Comparison of ENCODE assay signal across 10 mouse cellular contexts in the genomic region with DNA sequence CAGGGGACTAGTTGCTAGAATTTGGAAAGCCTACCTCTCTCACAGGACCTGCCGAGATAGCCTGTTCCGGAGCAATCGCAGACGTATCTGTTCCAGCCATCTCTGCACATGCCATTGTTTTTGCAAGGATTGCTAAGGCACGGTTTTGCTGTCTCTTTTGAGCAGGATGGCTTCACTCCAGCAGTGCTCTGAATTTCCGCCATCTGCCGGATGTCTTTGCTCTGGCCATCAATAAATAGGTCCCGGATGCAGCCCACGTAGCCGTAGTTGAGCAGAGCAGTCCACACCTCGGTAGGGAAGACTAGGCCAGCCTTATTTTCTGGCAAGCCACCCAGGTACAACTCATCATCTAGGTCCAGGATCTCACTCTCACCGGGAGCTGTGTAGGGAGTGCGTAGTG.
DNase-seq lines count a peak whose midpoint lies in the region; ATAC-seq and TF ChIP-seq lines count a peak whose summit lies in the region.
"Had no signal": no experiment of that assay in that cellular context is flagged by ENCODE, and none has a peak within 500 bp of the region (broad histone marks: within the 10 kb centered on the region; RNA-seq: fewer than 3 reads in every experiment).

No protein-coding gene starts in this region.

- no peaks in the 10 kb centered on the region for H3K27me3 ChIP-seq in forebrain, embryonic 14.5 days (replicated peaks; ENCODE audit: control insufficient read depth, insufficient read depth, low read length)
- no peaks in the 10 kb centered on the region for H3K27me3 ChIP-seq in forebrain, embryonic 12.5 days
- H3K27me3 ChIP-seq in midbrain, postnatal 0 days (ENCODE audit: insufficient read depth, low read length): no peaks in the 10 kb centered on the region
- H3K27me3 ChIP-seq in midbrain, embryonic 14.5 days (ENCODE audit: control insufficient read depth, insufficient read depth, low read length): no peaks in the 10 kb centered on the region
- no peaks in the 10 kb centered on the region for H3K27me3 ChIP-seq in lung, postnatal 0 days (replicated peaks; ENCODE audit: insufficient read depth, low read length)
- H3K27me3 ChIP-seq: embryonic facial prominence, embryonic 13.5 days; lung, embryonic 15.5 days had no signal

- 76% methylated on average over 13 of the region's 13 CpGs for WGBS in forebrain, embryonic 14.5 days
- WGBS in forebrain, embryonic 12.5 days: 82% methylated on average over 13 of the region's 13 CpGs
- WGBS in midbrain, postnatal 0 days: 72% methylated on average over 13 of the region's 13 CpGs
- 79% methylated on average over 13 of the region's 13 CpGs for WGBS in midbrain, embryonic 14.5 days
- 53% methylated on average over 13 of the region's 13 CpGs for WGBS in lung, postnatal 0 days

- H3K27ac ChIP-seq in forebrain, embryonic 14.5 days (ENCODE audit: low read depth, low read length): no peak overlapping the region
- H3K27ac ChIP-seq in forebrain, embryonic 12.5 days: no peak overlapping the region
- H3K27ac ChIP-seq in midbrain, postnatal 0 days (ENCODE audit: low read depth, low read length): peak overlapping the region; percentile 38; the same call in 1 of the 2 replicates
- no peak overlapping the region for H3K27ac ChIP-seq in midbrain, embryonic 14.5 days (replicated peaks; ENCODE audit: low read depth, low read length)
- no peak overlapping the region for H3K27ac ChIP-seq in lung, postnatal 0 days (ENCODE audit: low read length)
- H3K27ac ChIP-seq: embryonic facial prominence, embryonic 13.5 days; lung, embryonic 15.5 days had no signal

- no peak overlapping the region for H3K9ac ChIP-seq in forebrain, embryonic 14.5 days (ENCODE audit: low read length)
- H3K9ac ChIP-seq in forebrain, embryonic 12.5 days: no peak overlapping the region
- H3K9ac ChIP-seq in midbrain, postnatal 0 days (replicated peaks; ENCODE audit: low read length, poor library complexity, severe bottlenecking): no peak overlapping the region
- H3K9ac ChIP-seq in midbrain, embryonic 14.5 days (replicated peaks; ENCODE audit: low read length): no peak overlapping the region
- no peak overlapping the region for H3K9ac ChIP-seq in lung, postnatal 0 days (replicated peaks; ENCODE audit: low read depth)
- H3K9ac ChIP-seq: embryonic facial prominence, embryonic 13.5 days; lung, embryonic 15.5 days had no signal

- no peak overlapping the region for H3K4me3 ChIP-seq in forebrain, embryonic 14.5 days (ENCODE audit: low read depth, low read length)
- no peak overlapping the region for H3K4me3 ChIP-seq in forebrain, embryonic 12.5 days (replicated peaks)
- no peak overlapping the region for H3K4me3 ChIP-seq in midbrain, postnatal 0 days (ENCODE audit: low read depth, low read length)
- H3K4me3 ChIP-seq in midbrain, embryonic 14.5 days (replicated peaks; ENCODE audit: low read depth, low read length): no peak overlapping the region
- H3K4me3 ChIP-seq in lung, postnatal 0 days (ENCODE audit: low read depth, low read length): no peak overlapping the region
- H3K4me3 ChIP-seq: embryonic facial prominence, embryonic 13.5 days; lung, embryonic 15.5 days had no signal

- no peak for TF ChIP-seq CTCF in midbrain, postnatal 0 days (IDR thresholded peaks at IDR 0.05)
- no peak for TF ChIP-seq CTCF in lung, postnatal 0 days (IDR thresholded peaks at IDR 0.05)

- H3K9me3 ChIP-seq in forebrain, embryonic 14.5 days (replicated peaks; ENCODE audit: control insufficient read depth, low read length): no peaks in the 10 kb centered on the region
- no peaks in the 10 kb centered on the region for H3K9me3 ChIP-seq in forebrain, embryonic 12.5 days
- H3K9me3 ChIP-seq in midbrain, postnatal 0 days (ENCODE audit: low read length): no peaks in the 10 kb centered on the region
- H3K9me3 ChIP-seq in midbrain, embryonic 14.5 days (ENCODE audit: control insufficient read depth, low read length): no peaks in the 10 kb centered on the region
- H3K9me3 ChIP-seq in lung, postnatal 0 days (ENCODE audit: low read length): no peaks in the 10 kb centered on the region
- H3K9me3 ChIP-seq: embryonic facial prominence, embryonic 13.5 days; lung, embryonic 15.5 days had no signal

- no peaks in the 10 kb centered on the region for H3K36me3 ChIP-seq in forebrain, embryonic 14.5 days (ENCODE audit: control insufficient read depth, insufficient read depth, low read length)
- H3K36me3 ChIP-seq in forebrain, embryonic 12.5 days (replicated peaks): no peaks in the 10 kb centered on the region
- H3K36me3 ChIP-seq in midbrain, postnatal 0 days (ENCODE audit: insufficient read depth, low read length): no peaks in the 10 kb centered on the region
- no peaks in the 10 kb centered on the region; the same call in 1 of the 2 replicates for H3K36me3 ChIP-seq in midbrain, embryonic 14.5 days (ENCODE audit: control insufficient read depth, insufficient read depth, low read length)
- H3K36me3 ChIP-seq in lung, postnatal 0 days (ENCODE audit: insufficient read depth, low read length): no peaks in the 10 kb centered on the region
- H3K36me3 ChIP-seq: embryonic facial prominence, embryonic 13.5 days; lung, embryonic 15.5 days had no signal

- DNase-seq in forebrain, embryonic 14.5 days (ENCODE audit: low spot score): peak; percentile 33
- DNase-seq in midbrain, postnatal 0 days (ENCODE audit: low spot score): peak; percentile 32
- no peak for DNase-seq in midbrain, embryonic 14.5 days
- DNase-seq in layer of hippocampus, adult 9-10 months (ENCODE audit: low spot score): peak; percentile 25
- peak; percentile 23 for DNase-seq in telencephalon, adult 2 months (ENCODE audit: low read depth, low spot score)
- no peak for DNase-seq in spleen, postnatal 14 days (ENCODE audit: low spot score in 2 of 2)
- DNase-seq in lung, postnatal 0 days (ENCODE audit: low spot score): no peak

- H3K4me2 ChIP-seq in forebrain, embryonic 14.5 days (ENCODE audit: low read length): no peak overlapping the region
- no peak overlapping the region for H3K4me2 ChIP-seq in forebrain, embryonic 12.5 days
- H3K4me2 ChIP-seq in midbrain, postnatal 0 days (ENCODE audit: low read depth, low read length, poor library complexity, severe bottlenecking): no peak overlapping the region
- no peak overlapping the region for H3K4me2 ChIP-seq in midbrain, embryonic 14.5 days (ENCODE audit: low read length)
- H3K4me2 ChIP-seq in lung, postnatal 0 days (replicated peaks; ENCODE audit: low read depth, low read length): no peak overlapping the region
- H3K4me2 ChIP-seq: embryonic facial prominence, embryonic 13.5 days; lung, embryonic 15.5 days had no signal

- no peaks in the 10 kb centered on the region for H3K4me1 ChIP-seq in forebrain, embryonic 14.5 days (ENCODE audit: control insufficient read depth, insufficient read depth, low read length)
- H3K4me1 ChIP-seq in forebrain, embryonic 12.5 days: no peaks in the 10 kb centered on the region
- H3K4me1 ChIP-seq in midbrain, postnatal 0 days (ENCODE audit: insufficient read depth, low read length): no peaks in the 10 kb centered on the region
- 0 out of 2 replicates have a peak, but pooled peaks cover 3% of the 10 kb centered on the region for H3K4me1 ChIP-seq in midbrain, embryonic 14.5 days (ENCODE audit: control insufficient read depth, insufficient read depth, low read length)
- no peaks in the 10 kb centered on the region for H3K4me1 ChIP-seq in lung, postnatal 0 days (ENCODE audit: insufficient read depth, low read depth, low read length)
- H3K4me1 ChIP-seq: embryonic facial prominence, embryonic 13.5 days; lung, embryonic 15.5 days had no signal

- ATAC-seq in forebrain, embryonic 14.5 days: no peak
- no peak for ATAC-seq in forebrain, embryonic 12.5 days (ENCODE audit: low FRiP score)
- 0 out of 2 replicates have a peak, but pooled peaks have one; percentile 10 for ATAC-seq in midbrain, postnatal 0 days (ENCODE audit: low FRiP score)
- ATAC-seq in midbrain, embryonic 14.5 days (ENCODE audit: low FRiP score, low TSS enrichment): no peak
- ATAC-seq in lung, postnatal 0 days: no peak

- TF ChIP-seq EP300 in lung, postnatal 0 days (IDR thresholded peaks at IDR 0.05): no peak

Comparison
In these comparisons a context has a peak if more than half of its experiments do, and no peak if none do; other contexts are left out.
1. DNase-seq: peak in forebrain, embryonic 14.5 days (single experiment), midbrain, postnatal 0 days (single experiment), layer of hippocampus, adult 9-10 months (single experiment) and telencephalon, adult 2 months (single experiment); none in midbrain, embryonic 14.5 days (single experiment), spleen, postnatal 14 days (0 of 2) and lung, postnatal 0 days (single experiment).